In the genomic region with DNA sequence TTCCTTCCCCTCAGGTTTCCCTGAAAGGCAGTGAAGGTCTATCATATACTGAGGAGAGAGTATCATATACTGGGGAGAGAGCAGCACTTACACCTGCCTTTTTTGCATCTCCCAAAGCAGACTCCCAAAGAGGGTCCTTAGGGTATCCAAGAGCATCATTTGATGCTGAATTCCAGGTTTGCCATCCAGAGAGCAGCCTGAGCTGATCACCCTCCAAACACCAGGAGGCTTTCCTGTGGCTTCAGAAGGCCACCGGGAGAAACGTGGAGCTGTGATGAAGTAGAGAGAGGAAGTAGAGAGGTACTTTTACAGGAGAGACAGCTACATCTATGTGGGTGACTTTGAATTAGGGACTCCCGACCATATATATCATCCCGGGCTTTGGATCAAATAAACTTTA, we compare ENCODE assay signal across 8 mouse cellular contexts. TPM values are rescaled to one million over a fixed set of nuclear protein-coding genes. Genes with fewer than 3 reads are reported as not detected.
DNase-seq lines count a peak whose midpoint lies in the region; ATAC-seq and TF ChIP-seq lines count a peak whose summit lies in the region.

No protein-coding gene starts in this region.

- no peaks in the 10 kb centered on the region for H3K9me3 ChIP-seq in heart, embryonic 16.5 days (replicated peaks; ENCODE audit: control insufficient read depth, low read length)
- H3K9me3 ChIP-seq in hindbrain, embryonic 15.5 days, result no peaks in the 10 kb centered on the region
- H3K9me3 ChIP-seq in midbrain, embryonic 12.5 days, result no peaks in the 10 kb centered on the region

- TF ChIP-seq POLR2A in brain, embryonic 14.5 days (IDR thresholded peaks at IDR 0.05; ENCODE audit: borderline replicate concordance, extremely low read depth, insufficient read depth, insufficient read length, poor library complexity, severe bottlenecking), result no peak

- intact Hi-C loops in left cerebral cortex, postnatal 4 days (cut with DNase I), result loop anchor here (2.0 to 10.0 kb wide), 2 partner anchors 153 to 265 kb away; no protein-coding TSS in a partner anchor
- intact Hi-C loops in gastrocnemius, postnatal 36 days (cut with DNase I), result loop anchor here (5.0 kb wide), 2 partner anchors 85 to 160 kb away; no protein-coding TSS in a partner anchor

- no peak for DNase-seq in heart, adult 9 months (ENCODE audit: low spot score in 2 of 2)
- peak; percentile 9 for DNase-seq in brain, embryonic 14.5 days (ENCODE audit: low read depth)
- no peak for DNase-seq in cerebellum, adult 11-12 months
- DNase-seq in left cerebral cortex, postnatal 4 days, result no peak
- no peak for DNase-seq in gastrocnemius, postnatal 36 days

- no peak for ATAC-seq in heart, embryonic 16.5 days (replicated peaks; ENCODE audit: extremely low read depth, insufficient read depth, low FRiP score)
- ATAC-seq in hindbrain, embryonic 15.5 days (ENCODE audit: low FRiP score, low read depth), result no peak
- ATAC-seq in midbrain, embryonic 12.5 days (ENCODE audit: low FRiP score, low read depth), result no peak

- peaks cover 46% of the 10 kb centered on the region for H3K4me1 ChIP-seq in heart, embryonic 16.5 days (ENCODE audit: control insufficient read depth, insufficient read depth, low read length)
- peaks cover 44% of the 10 kb centered on the region for H3K4me1 ChIP-seq in hindbrain, embryonic 15.5 days (replicated peaks)
- H3K4me1 ChIP-seq in midbrain, embryonic 12.5 days, result peaks cover 40% of the 10 kb centered on the region

- no peaks in the 10 kb centered on the region for H3K36me3 ChIP-seq in heart, embryonic 16.5 days (ENCODE audit: control insufficient read depth, insufficient read depth)
- H3K36me3 ChIP-seq in hindbrain, embryonic 15.5 days, result no peaks in the 10 kb centered on the region
- H3K36me3 ChIP-seq in midbrain, embryonic 12.5 days, result no peaks in the 10 kb centered on the region

- H3K27me3 ChIP-seq in heart, embryonic 16.5 days (ENCODE audit: control insufficient read depth, insufficient read depth, low read length), result no peaks in the 10 kb centered on the region
- H3K27me3 ChIP-seq in hindbrain, embryonic 15.5 days, result no peaks in the 10 kb centered on the region
- H3K27me3 ChIP-seq in midbrain, embryonic 12.5 days, result peaks cover 33% of the 10 kb centered on the region

- H3K4me3 ChIP-seq in heart, embryonic 16.5 days (ENCODE audit: low read length), result peak overlapping the region; percentile 67
- H3K4me3 ChIP-seq in hindbrain, embryonic 15.5 days, result peak overlapping the region; percentile 83
- peak overlapping the region; percentile 65 for H3K4me3 ChIP-seq in midbrain, embryonic 12.5 days

- peak overlapping the region; percentile 97 for H3K27ac ChIP-seq in heart, embryonic 16.5 days (ENCODE audit: low read length)
- H3K27ac ChIP-seq in hindbrain, embryonic 15.5 days (replicated peaks), result peak overlapping the region; percentile 97
- peak overlapping the region; percentile 86; the same call in 1 of the 2 replicates for H3K27ac ChIP-seq in midbrain, embryonic 12.5 days (replicated peaks)

- 28% methylated on average over 4 of the region's 4 CpGs for WGBS in heart, embryonic 16.5 days
- WGBS in hindbrain, embryonic 15.5 days, result 15% methylated on average over 4 of the region's 4 CpGs
- whole genome bisulfite sequencing in midbrain, embryonic 12.5 days, result 26% methylated on average over 4 of the region's 4 CpGs

- H3K9ac ChIP-seq in heart, embryonic 16.5 days (ENCODE audit: low read length), result peak overlapping the region; percentile 85
- H3K9ac ChIP-seq in hindbrain, embryonic 15.5 days, result peak overlapping the region; percentile 92
- H3K9ac ChIP-seq in midbrain, embryonic 12.5 days (replicated peaks), result peak overlapping the region; percentile 83

- TF ChIP-seq CTCF in brain, embryonic 14.5 days (IDR thresholded peaks at IDR 0.05; ENCODE audit: borderline replicate concordance, extremely low read depth, insufficient read depth, insufficient read length), result no peak

- peak overlapping the region; percentile 92 for H3K4me2 ChIP-seq in heart, embryonic 16.5 days (ENCODE audit: low read depth, low read length)
- peak overlapping the region; percentile 96 for H3K4me2 ChIP-seq in hindbrain, embryonic 15.5 days
- peak overlapping the region; percentile 96 for H3K4me2 ChIP-seq in midbrain, embryonic 12.5 days (replicated peaks)

RNA-seq across cellular contexts. Expression of gene Nfil3, which starts 3.1 kb away (rescaled TPM):
- polyA plus RNA-seq in heart, embryonic 16.5 days (2015; fragmentation: Nextera tagmentation; extraction: Ambion mirVana), result 39.7 and 40.7 TPM in 2 replicates
- polyA plus RNA-seq in brain, embryonic 14.5 days (2012; rRNA removed), result 9.7 and 16.8 TPM in 2 replicates
- polyA plus RNA-seq in hindbrain, embryonic 15.5 days (2015; fragmentation: Nextera tagmentation; extraction: Ambion mirVana), result 43.6 and 48.0 TPM in 2 replicates
- 28.2 and 28.5 TPM in 2 replicates for polyA plus RNA-seq in midbrain, embryonic 12.5 days (2016; fragmentation: Nextera tagmentation; extraction: Ambion mirVana)
- total RNA-seq in left cerebral cortex, postnatal 4 days (2021), result 10 to 100 TPM; 33.6 to 35.5 TPM
- total RNA-seq in gastrocnemius, postnatal 36 days (2021), result 10 to 100 TPM; 20.0 to 60.9 TPM

RNA-seq across cellular contexts. Expression of gene Auh, which starts 48.3 kb away (rescaled TPM):
- polyA plus RNA-seq in heart, embryonic 16.5 days (2015; fragmentation: Nextera tagmentation; extraction: Ambion mirVana), result 59.8 and 61.7 TPM in 2 replicates
- polyA plus RNA-seq in brain, embryonic 14.5 days (2012; rRNA removed), result 39.7 and 42.9 TPM in 2 replicates
- polyA plus RNA-seq in hindbrain, embryonic 15.5 days (2015; fragmentation: Nextera tagmentation; extraction: Ambion mirVana), result 60.1 and 67.5 TPM in 2 replicates
- 46.2 and 48.0 TPM in 2 replicates for polyA plus RNA-seq in midbrain, embryonic 12.5 days (2016; fragmentation: Nextera tagmentation; extraction: Ambion mirVana)
- 10 to 100 TPM; 50.7 to 53.7 TPM for total RNA-seq in left cerebral cortex, postnatal 4 days (2021)
- total RNA-seq in gastrocnemius, postnatal 36 days (2021), result 10 to 100 TPM; 61.5 to 70.2 TPM
